Mouse (Mus musculus): Measurements from ENCODE around the gene Phlda3. TPM values are rescaled to one million over a fixed set of nuclear protein-coding genes. Genes with fewer than 3 reads are reported as not detected.

Phlda3 gene
- polyA plus RNA-seq, 1 experiment from 2014 or later = 22.6 TPM

GRCm38 (mm10) chr1:135746248-135746647 is 19.7 kb upstream of the Phlda3 start:
- WGBS = 86% methylated on average over 4 of the region's 4 CpGs
- Histone ChIP-seq H3K27me3 (ENCODE audit: control insufficient read depth, insufficient read depth, low read length) (no peaks in the 10 kb centered on the region), H3K9me3 (ENCODE audit: control insufficient read depth, low read length) (no peaks in the 10 kb centered on the region), H3K9ac (ENCODE audit: low read length) (no peak overlapping the region), H3K4me1 (ENCODE audit: control insufficient read depth, insufficient read depth, low read length) (peaks cover 1% of the 10 kb centered on the region; the same call in 1 of the 2 replicates), H3K4me3 (ENCODE audit: low read depth, low read length) (no peak overlapping the region), H3K27ac (ENCODE audit: low read depth, low read length) (no peak overlapping the region), H3K4me2 (ENCODE audit: low read depth) (no peak overlapping the region), H3K36me3 (ENCODE audit: control insufficient read depth, insufficient read depth, low read length) (peaks cover 2% of the 10 kb centered on the region; the same call in 1 of the 2 replicates)
- ATAC-seq (ENCODE audit: insufficient read depth, low FRiP score, low TSS enrichment) (no peak), DNase-seq (ENCODE audit: low spot score) (no peak)

DNA sequence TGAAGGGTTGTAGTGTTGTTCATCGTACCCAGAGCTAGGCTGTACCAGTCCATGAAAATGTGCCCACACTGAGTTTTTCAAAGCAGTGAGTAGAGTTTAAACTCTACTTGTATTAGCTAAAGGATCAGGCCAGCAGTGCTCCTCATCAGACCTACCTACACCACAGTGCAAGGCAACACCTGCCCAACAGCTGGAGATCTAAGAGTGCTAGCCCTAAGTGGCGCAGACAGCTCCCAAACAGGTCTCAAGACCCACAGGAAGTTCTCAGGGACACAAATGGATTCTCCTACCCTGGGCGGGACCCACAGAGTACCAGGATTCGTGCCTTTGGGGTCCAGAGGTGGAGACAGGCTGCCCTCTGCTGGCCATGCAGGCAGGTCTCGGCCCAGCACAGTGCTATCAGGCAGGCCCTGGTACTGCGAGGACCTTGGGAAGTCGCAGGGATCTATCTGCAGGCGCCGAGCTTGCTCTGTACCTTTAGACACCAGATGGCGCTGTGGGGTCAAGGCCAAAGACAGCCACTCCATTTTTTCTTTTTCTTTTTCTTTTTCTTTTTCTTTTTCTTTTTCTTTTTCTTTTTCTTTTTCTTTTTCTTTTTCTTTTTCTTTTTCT is 13.1 kb upstream of the Phlda3 start:
- DNase-seq (ENCODE audit: low spot score) (peak; percentile 93), ATAC-seq (ENCODE audit: insufficient read depth, low FRiP score, low TSS enrichment) (peak; percentile 95)
- no peaks in the 10 kb centered on the region for H3K27me3 ChIP-seq (ENCODE audit: control insufficient read depth, insufficient read depth, low read length)
- no peak overlapping the region for H3K27ac ChIP-seq (ENCODE audit: low read depth, low read length)
- no peak overlapping the region for H3K4me2 ChIP-seq (ENCODE audit: low read depth)
- no peak overlapping the region for H3K9ac ChIP-seq (ENCODE audit: low read length)
- H3K4me1 ChIP-seq (ENCODE audit: control insufficient read depth, insufficient read depth, low read length) = no peaks in the 10 kb centered on the region
- no peaks in the 10 kb centered on the region for H3K9me3 ChIP-seq (ENCODE audit: control insufficient read depth, low read length)
- 13% methylated on average over 10 of the region's 10 CpGs for WGBS
- H3K36me3 ChIP-seq (ENCODE audit: control insufficient read depth, insufficient read depth, low read length) = no peaks in the 10 kb centered on the region
- H3K4me3 ChIP-seq (ENCODE audit: low read depth, low read length) = no peak overlapping the region

DNA sequence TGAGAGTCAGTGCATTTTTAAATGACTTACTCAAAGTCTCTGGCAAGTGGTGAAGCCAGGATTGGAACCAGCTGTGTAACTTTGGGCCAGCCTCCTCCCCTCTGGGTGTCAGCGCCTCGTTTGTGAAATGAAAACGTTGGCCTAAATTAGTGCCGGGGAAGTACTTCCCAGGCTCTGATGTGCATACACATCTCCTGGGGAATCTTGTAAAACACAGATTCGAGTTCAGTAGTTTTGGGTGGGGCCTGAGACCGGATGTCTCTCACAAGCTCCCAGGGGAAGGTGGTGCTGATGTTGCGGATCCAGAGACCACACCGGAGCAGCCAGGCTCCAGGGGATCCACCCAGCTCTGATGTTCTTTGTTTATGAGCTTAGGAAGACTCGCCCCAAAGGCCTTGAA is 10.6 kb upstream of the Phlda3 start:
- Histone ChIP-seq H3K27me3 (ENCODE audit: control insufficient read depth, insufficient read depth, low read length) (no peaks in the 10 kb centered on the region), H3K36me3 (ENCODE audit: control insufficient read depth, insufficient read depth, low read length) (no peaks in the 10 kb centered on the region), H3K27ac (ENCODE audit: low read depth, low read length) (no peak overlapping the region), H3K9ac (ENCODE audit: low read length) (no peak overlapping the region), H3K4me1 (ENCODE audit: control insufficient read depth, insufficient read depth, low read length) (no peaks in the 10 kb centered on the region), H3K4me2 (ENCODE audit: low read depth) (no peak overlapping the region), H3K9me3 (ENCODE audit: control insufficient read depth, low read length) (no peaks in the 10 kb centered on the region), H3K4me3 (ENCODE audit: low read depth, low read length) (no peak overlapping the region)
- WGBS = 75% methylated on average over 9 of the region's 9 CpGs
- DNase-seq (ENCODE audit: low spot score) = no peak
- ATAC-seq (ENCODE audit: insufficient read depth, low FRiP score, low TSS enrichment) = no peak

- Histone ChIP-seq H3K36me3 (ENCODE audit: control insufficient read depth, insufficient read depth, low read length) (no peaks in the 10 kb centered on the region), H3K27ac (ENCODE audit: low read depth, low read length) (no peak overlapping the region), H3K4me3 (ENCODE audit: low read depth, low read length) (no peak overlapping the region), H3K4me2 (ENCODE audit: low read depth) (no peak overlapping the region), H3K9me3 (ENCODE audit: control insufficient read depth, low read length) (no peaks in the 10 kb centered on the region), H3K4me1 (ENCODE audit: control insufficient read depth, insufficient read depth, low read length) (no peaks in the 10 kb centered on the region), H3K9ac (ENCODE audit: low read length) (no peak overlapping the region), H3K27me3 (ENCODE audit: control insufficient read depth, insufficient read depth, low read length) (no peaks in the 10 kb centered on the region)
- 86% methylated on average over 3 of the region's 3 CpGs for WGBS
- DNase-seq (ENCODE audit: low spot score) (no peak), ATAC-seq (ENCODE audit: insufficient read depth, low FRiP score, low TSS enrichment) (no peak)
These were observed 10.0 kb upstream of the Phlda3 start for GRCm38 (mm10) chr1:135755913-135756312.

DNA sequence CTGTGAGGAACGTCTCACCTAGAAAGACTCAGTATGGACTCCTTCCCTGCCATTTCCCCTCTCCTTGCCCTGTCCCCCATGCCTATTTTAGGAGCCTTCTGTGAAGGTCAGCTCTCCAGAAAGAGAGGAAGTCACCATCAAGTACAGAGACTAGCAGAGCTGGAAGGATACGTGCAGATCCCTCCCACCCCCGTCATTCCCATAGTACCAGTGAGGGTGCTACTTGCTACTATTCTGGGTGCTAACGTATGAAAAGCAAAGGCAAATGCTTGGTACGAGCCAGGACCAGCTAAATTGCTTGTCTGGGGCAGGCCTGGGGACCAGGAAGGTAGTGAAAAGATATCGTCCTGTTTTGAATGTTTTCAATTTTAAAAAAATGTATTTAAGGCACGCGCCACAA is 8.6 kb upstream of the Phlda3 start:
- no peak for DNase-seq (ENCODE audit: low spot score)
- WGBS = 76% methylated on average over 8 of the region's 8 CpGs
- Histone ChIP-seq H3K4me2 (ENCODE audit: low read depth) (no peak overlapping the region), H3K27me3 (ENCODE audit: control insufficient read depth, insufficient read depth, low read length) (no peaks in the 10 kb centered on the region), H3K9me3 (ENCODE audit: control insufficient read depth, low read length) (no peaks in the 10 kb centered on the region), H3K36me3 (ENCODE audit: control insufficient read depth, insufficient read depth, low read length) (no peaks in the 10 kb centered on the region), H3K27ac (ENCODE audit: low read depth, low read length) (no peak overlapping the region), H3K9ac (ENCODE audit: low read length) (no peak overlapping the region), H3K4me3 (ENCODE audit: low read depth, low read length) (no peak overlapping the region), H3K4me1 (ENCODE audit: control insufficient read depth, insufficient read depth, low read length) (no peaks in the 10 kb centered on the region)
- no peak for ATAC-seq (ENCODE audit: insufficient read depth, low FRiP score, low TSS enrichment)

DNA sequence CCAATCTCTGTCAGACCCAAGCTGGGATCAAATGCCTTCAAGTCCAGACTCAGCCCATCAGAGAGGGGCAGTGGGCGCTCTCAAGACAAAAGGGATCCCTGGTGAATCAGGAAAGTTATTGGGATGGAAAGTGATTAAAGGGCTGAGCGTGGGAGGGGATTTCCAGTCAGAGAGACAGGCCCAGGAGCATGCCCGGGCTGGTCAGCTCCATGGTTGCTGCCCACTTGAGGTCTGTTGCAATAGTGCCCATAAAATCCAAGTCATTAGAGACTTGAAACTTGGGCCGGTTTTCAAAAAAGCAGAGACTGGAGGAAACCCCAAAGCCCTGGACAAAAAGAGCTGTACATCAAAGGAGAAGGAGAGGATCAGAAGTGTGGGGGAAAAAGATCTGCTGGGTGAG is 6.2 kb upstream of the Phlda3 start:
- DNase-seq (ENCODE audit: low spot score) = no peak
- Histone ChIP-seq H3K27ac (ENCODE audit: low read depth, low read length) (no peak overlapping the region), H3K4me3 (ENCODE audit: low read depth, low read length) (no peak overlapping the region), H3K36me3 (ENCODE audit: control insufficient read depth, insufficient read depth, low read length) (no peaks in the 10 kb centered on the region), H3K27me3 (ENCODE audit: control insufficient read depth, insufficient read depth, low read length) (no peaks in the 10 kb centered on the region), H3K4me1 (ENCODE audit: control insufficient read depth, insufficient read depth, low read length) (no peaks in the 10 kb centered on the region), H3K9ac (ENCODE audit: low read length) (no peak overlapping the region), H3K9me3 (ENCODE audit: control insufficient read depth, low read length) (no peaks in the 10 kb centered on the region), H3K4me2 (ENCODE audit: low read depth) (no peak overlapping the region)
- 40% methylated on average over 4 of the region's 4 CpGs for WGBS
- ATAC-seq (ENCODE audit: insufficient read depth, low FRiP score, low TSS enrichment) = no peak

DNA sequence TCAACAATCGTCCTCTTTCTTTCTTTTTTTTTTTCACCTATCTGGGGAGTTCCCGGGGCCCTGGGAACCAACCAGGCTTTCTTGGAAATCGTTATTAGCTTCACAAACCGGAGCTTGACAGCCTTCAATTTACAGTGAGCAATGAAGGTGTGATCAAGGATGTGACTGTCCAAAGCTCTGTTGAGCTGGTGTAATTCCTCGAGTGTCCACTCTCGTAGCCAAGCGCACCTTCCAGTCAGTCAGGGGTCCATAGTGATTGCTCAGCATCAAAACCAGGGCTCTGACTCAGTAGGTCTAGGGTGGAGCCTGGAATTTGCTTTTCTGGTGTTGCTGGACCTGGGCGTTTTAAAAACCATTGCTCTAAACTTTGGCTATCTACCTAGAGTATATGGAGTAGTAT is 5.7 kb upstream of the Phlda3 start:
- ATAC-seq (ENCODE audit: insufficient read depth, low FRiP score, low TSS enrichment) (no peak), DNase-seq (ENCODE audit: low spot score) (no peak)
- Histone ChIP-seq H3K27me3 (ENCODE audit: control insufficient read depth, insufficient read depth, low read length) (no peaks in the 10 kb centered on the region), H3K36me3 (ENCODE audit: control insufficient read depth, insufficient read depth, low read length) (no peaks in the 10 kb centered on the region), H3K27ac (ENCODE audit: low read depth, low read length) (no peak overlapping the region), H3K4me3 (ENCODE audit: low read depth, low read length) (no peak overlapping the region), H3K9me3 (ENCODE audit: control insufficient read depth, low read length) (no peaks in the 10 kb centered on the region), H3K9ac (ENCODE audit: low read length) (no peak overlapping the region), H3K4me1 (ENCODE audit: control insufficient read depth, insufficient read depth, low read length) (no peaks in the 10 kb centered on the region), H3K4me2 (ENCODE audit: low read depth) (no peak overlapping the region)
- 74% methylated on average over 8 of the region's 8 CpGs for WGBS

DNA sequence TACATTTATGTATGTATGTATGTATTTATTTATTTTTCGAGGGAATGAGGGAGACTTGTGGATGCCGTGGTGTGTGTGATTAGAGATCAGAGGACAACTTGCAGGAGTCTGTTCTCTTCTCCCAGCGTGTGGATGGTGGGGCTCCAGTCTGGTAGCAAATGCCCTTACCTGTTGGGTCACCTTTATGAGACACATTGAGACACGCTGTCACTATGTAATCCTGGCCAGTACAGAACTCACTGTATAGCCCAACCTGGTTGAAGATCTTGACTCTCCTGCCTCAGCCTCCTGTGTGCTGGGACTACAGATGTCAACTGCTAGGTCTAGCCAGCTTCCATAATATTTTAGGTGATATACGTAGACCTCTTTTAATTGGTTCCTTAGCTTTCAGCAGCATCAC is 4.2 kb upstream of the Phlda3 start:
- no peaks in the 10 kb centered on the region for H3K9me3 ChIP-seq (ENCODE audit: control insufficient read depth, low read length)
- H3K27ac ChIP-seq (ENCODE audit: low read depth, low read length) = no peak overlapping the region
- ATAC-seq (ENCODE audit: insufficient read depth, low FRiP score, low TSS enrichment) (no peak), DNase-seq (ENCODE audit: low spot score) (no peak)
- H3K4me1 ChIP-seq (ENCODE audit: control insufficient read depth, insufficient read depth, low read length) = peaks cover 10% of the 10 kb centered on the region
- H3K36me3 ChIP-seq (ENCODE audit: control insufficient read depth, insufficient read depth, low read length) = no peaks in the 10 kb centered on the region
- no peak overlapping the region for H3K4me2 ChIP-seq (ENCODE audit: low read depth)
- WGBS = 90% methylated on average over 5 of the region's 5 CpGs
- H3K9ac ChIP-seq (ENCODE audit: low read length) = no peak overlapping the region
- no peaks in the 10 kb centered on the region for H3K27me3 ChIP-seq (ENCODE audit: control insufficient read depth, insufficient read depth, low read length)
- no peak overlapping the region for H3K4me3 ChIP-seq (ENCODE audit: low read depth, low read length)

DNA sequence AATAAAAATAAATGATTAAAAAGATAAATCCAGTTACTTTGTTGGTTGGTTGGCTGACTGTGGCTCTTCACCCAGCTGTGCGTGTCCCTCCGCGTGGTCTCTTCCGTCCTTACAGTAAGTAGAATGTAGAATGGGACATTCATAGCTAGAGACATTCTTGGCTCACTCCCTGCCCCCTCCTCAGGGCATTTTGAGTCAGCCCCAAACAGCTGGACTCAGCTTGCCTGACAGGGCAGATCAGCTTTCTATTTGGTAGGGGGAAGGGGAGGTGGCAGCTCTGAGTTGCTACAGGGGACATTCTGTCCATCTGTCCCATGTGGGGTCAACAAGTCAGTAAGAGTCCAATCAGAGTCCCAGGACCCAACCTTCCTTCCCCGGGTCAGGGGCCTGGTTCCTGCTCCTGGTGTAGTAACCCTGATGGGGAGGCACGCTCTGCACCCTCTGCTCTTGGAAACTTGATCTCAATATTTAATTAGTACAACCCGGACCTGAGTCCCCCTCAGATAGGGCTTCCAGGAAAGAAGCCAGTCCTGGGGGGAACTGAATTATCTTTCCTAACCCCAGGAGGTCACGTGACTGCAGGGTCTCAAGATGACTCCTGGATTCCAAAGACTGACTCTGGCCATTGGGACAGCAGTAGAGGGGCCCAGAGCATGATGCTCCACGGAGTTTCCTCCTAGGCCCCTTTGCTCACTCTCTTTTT is 2.3 kb upstream of the Phlda3 start:
- no peak overlapping the region for H3K27ac ChIP-seq (ENCODE audit: low read depth, low read length)
- H3K4me1 ChIP-seq (ENCODE audit: control insufficient read depth, insufficient read depth, low read length) = peaks cover 16% of the 10 kb centered on the region
- no peak overlapping the region for H3K4me3 ChIP-seq (ENCODE audit: low read depth, low read length)
- DNase-seq (ENCODE audit: low spot score) (no peak), ATAC-seq (ENCODE audit: insufficient read depth, low FRiP score, low TSS enrichment) (no peak)
- H3K9me3 ChIP-seq (ENCODE audit: control insufficient read depth, low read length) = no peaks in the 10 kb centered on the region
- no peak overlapping the region for H3K4me2 ChIP-seq (ENCODE audit: low read depth)
- 0 out of 2 replicates have a peak, but pooled peaks cover 2% of the 10 kb centered on the region for H3K27me3 ChIP-seq (ENCODE audit: control insufficient read depth, insufficient read depth, low read length)
- no peak overlapping the region for H3K9ac ChIP-seq (ENCODE audit: low read length)
- peaks cover 2% of the 10 kb centered on the region; the same call in 1 of the 2 replicates for H3K36me3 ChIP-seq (ENCODE audit: control insufficient read depth, insufficient read depth, low read length)
- WGBS = 70% methylated on average over 9 of the region's 9 CpGs

All from neural tube, embryonic 11.5 days (tissue).